Mouse (Mus musculus): Measurements from ENCODE around the gene Cdpf1. TPM values are rescaled to one million over a fixed set of nuclear protein-coding genes. Genes with fewer than 3 reads are reported as not detected.

Gene Cdpf1
- polyA plus RNA-seq, 1 experiment from 2014 or later, result 29.4 TPM

DNA sequence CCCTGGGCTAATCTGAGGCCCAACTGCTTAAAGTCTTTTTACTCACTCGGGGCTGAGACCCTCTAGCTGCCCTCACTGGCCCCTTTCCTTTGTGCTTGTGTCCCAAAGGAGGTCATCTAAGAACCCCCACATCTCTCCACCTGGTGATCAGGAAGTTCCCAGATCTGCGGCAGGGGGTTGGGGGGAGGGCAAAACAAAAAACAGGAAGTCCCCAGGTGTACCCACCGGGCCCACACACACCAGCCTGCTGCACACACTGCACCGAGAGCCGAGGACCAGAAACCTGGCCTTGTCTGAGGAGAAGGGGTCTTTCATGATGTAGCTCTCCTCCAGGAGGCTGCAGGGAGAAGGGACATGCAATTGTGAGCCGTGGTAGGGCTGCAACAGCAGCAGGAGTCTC lies 3.5 kb downstream of the Cdpf1 start:
- ATAC-seq (ENCODE audit: insufficient number of reproducible peaks, insufficient read depth, low FRiP score, low TSS enrichment, low read depth), result no peak
- Histone ChIP-seq H3K36me3 (no peaks in the 10 kb centered on the region), H3K27ac (no peak overlapping the region), H3K27me3 (no peaks in the 10 kb centered on the region), H3K4me1 (peaks cover 13% of the 10 kb centered on the region), H3K9ac (0 out of 2 replicates have a peak overlapping the region, but pooled peaks have one; percentile 2), H3K9me3 (no peaks in the 10 kb centered on the region), H3K4me2 (no peak overlapping the region), H3K4me3 (no peak overlapping the region)
- 75% methylated on average over 6 of the region's 6 CpGs for WGBS

DNA sequence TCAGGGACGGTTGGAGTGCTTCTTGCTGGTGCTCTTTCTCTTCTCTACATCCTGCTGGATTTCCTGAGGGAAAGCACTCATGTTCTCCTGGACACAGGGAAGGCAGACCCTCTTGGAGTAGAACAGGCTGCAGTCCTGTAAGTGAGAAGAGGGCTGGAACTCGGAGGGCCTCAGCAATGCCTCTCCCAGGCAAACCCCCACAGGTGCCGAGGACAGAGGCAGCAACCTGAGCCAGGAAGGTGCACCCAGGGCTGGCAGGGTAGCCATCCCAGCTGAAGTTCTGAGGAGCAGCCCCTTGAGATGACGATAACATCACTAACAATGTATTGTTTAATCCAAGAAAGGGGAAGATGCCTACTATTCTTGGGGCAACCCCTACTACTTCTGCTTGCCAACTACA lies 4.1 kb downstream of the Cdpf1 start:
- Histone ChIP-seq H3K4me1 (peaks cover 11% of the 10 kb centered on the region), H3K4me3 (no peak overlapping the region), H3K27me3 (no peaks in the 10 kb centered on the region), H3K4me2 (no peak overlapping the region), H3K36me3 (no peaks in the 10 kb centered on the region), H3K9me3 (no peaks in the 10 kb centered on the region), H3K27ac (no peak overlapping the region), H3K9ac (no peak overlapping the region)
- 78% methylated on average over 4 of the region's 4 CpGs for WGBS
- no peak for ATAC-seq (ENCODE audit: insufficient number of reproducible peaks, insufficient read depth, low FRiP score, low TSS enrichment, low read depth)

DNA sequence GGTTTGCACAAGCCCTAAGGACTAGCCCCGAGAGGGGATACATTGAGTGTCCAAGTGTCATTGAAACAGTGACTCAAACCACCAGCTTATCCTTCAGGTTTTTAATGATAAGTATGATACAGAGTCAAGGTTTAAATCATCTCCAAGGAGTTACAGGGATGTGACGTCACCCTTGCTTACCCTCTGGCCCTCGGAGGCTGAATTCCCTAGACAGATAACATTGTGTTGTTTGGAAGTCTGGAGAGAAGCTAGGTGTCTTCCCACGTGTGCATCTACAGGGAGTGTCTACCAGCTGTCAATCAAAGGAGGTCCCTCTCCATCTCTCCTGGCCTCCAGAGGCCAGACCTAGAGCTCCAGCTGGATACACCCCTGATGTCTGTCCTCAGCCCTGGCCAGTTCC lies 4.6 kb downstream of the Cdpf1 start:
- WGBS, result 74% methylated on average over 4 of the region's 4 CpGs

DNA sequence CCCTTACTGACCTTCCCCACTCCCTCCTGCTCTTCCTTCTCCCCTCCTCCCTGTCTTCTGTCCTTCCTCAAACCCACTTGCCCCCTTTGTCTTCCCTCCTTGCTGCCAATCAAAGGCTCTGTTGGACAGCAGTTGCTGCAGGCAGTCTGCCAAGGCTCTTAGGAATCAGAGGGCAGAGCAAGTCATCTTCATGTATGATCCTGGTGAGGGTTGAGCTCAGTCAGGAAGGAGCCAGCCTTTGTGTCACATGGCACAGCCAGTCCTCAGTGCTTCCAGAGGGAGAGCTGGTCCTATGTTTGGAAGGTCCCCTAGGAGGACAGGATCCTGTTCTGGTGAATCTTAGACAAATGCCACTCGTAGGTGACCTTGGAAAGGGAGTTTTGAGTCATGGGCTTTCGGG lies 8.6 kb downstream of the Cdpf1 start:
- H3K9ac ChIP-seq, result no peak overlapping the region
- no peak overlapping the region for H3K27ac ChIP-seq
- H3K9me3 ChIP-seq, result no peaks in the 10 kb centered on the region
- no peak overlapping the region for H3K4me2 ChIP-seq
- ATAC-seq (ENCODE audit: insufficient number of reproducible peaks, insufficient read depth, low FRiP score, low TSS enrichment, low read depth), result no peak
- 86% methylated on average over 2 of the region's 2 CpGs for WGBS
- no peak overlapping the region for H3K4me3 ChIP-seq
- H3K27me3 ChIP-seq, result no peaks in the 10 kb centered on the region
- H3K36me3 ChIP-seq, result no peaks in the 10 kb centered on the region
- H3K4me1 ChIP-seq, result no peaks in the 10 kb centered on the region

More for the DNA sequence above, 4.6 kb downstream of the Cdpf1 start:
- H3K9ac ChIP-seq, result no peak overlapping the region
- H3K27ac ChIP-seq, result no peak overlapping the region
- H3K36me3 ChIP-seq, result no peaks in the 10 kb centered on the region
- no peak overlapping the region for H3K4me2 ChIP-seq
- H3K9me3 ChIP-seq, result no peaks in the 10 kb centered on the region
- ATAC-seq (ENCODE audit: insufficient number of reproducible peaks, insufficient read depth, low FRiP score, low TSS enrichment, low read depth), result no peak
- no peaks in the 10 kb centered on the region for H3K27me3 ChIP-seq
- peaks cover 9% of the 10 kb centered on the region; the same call in 1 of the 2 replicates for H3K4me1 ChIP-seq
- no peak overlapping the region for H3K4me3 ChIP-seq

DNA sequence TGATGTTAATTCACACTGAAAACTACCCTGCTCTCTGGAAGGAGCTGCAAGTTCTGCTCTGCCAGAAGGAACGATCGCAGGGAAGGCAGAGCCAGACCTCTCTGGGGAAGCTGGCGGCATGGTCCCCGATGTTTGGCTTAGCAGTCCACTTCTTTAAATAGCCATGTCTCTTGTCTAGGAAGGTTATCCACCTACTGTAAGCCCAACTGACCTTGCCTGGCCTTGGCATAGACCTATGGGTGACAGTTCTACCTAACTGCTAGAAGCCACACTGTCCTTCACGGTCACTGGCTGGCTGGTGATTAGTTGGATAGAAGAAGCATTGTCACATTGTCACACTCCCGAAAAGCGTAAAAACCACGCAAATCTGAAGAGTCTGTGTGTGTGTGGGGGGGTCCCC lies 12.8 kb downstream of the Cdpf1 start:
- no peak overlapping the region for H3K4me3 ChIP-seq

DNA sequence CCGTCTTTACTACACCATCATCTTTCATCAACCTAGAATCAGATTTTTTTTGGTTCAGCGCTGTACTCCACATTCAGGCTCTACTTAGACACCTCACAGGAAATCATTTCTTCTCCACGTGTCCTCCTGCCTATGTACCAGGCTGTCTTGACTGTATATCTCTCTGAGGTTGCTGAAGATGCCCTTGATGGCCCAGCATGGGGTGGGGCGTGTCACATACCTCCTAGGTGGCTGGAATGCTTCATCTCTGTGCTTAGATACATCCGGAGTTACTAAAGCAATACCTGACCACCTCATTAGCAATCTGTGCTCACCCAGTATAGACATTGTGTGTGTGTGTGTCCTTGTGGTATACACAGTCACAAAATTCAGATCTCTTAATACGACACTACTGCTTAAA lies 16.0 kb downstream of the Cdpf1 start:
- ATAC-seq (ENCODE audit: insufficient number of reproducible peaks, insufficient read depth, low FRiP score, low TSS enrichment, low read depth), result no peak; the same call in 1 of the 2 replicates
- no peak overlapping the region for H3K9ac ChIP-seq
- no peaks in the 10 kb centered on the region for H3K9me3 ChIP-seq
- H3K4me1 ChIP-seq, result no peaks in the 10 kb centered on the region
- no peaks in the 10 kb centered on the region for H3K36me3 ChIP-seq
- H3K27ac ChIP-seq, result no peak overlapping the region
- 75% methylated on average over 6 of the region's 6 CpGs for WGBS
- H3K4me3 ChIP-seq, result no peak overlapping the region
- no peaks in the 10 kb centered on the region for H3K27me3 ChIP-seq
- H3K4me2 ChIP-seq, result no peak overlapping the region

More for the DNA sequence above, 12.8 kb downstream of the Cdpf1 start:
- no peak overlapping the region for H3K4me2 ChIP-seq
- H3K27me3 ChIP-seq, result no peaks in the 10 kb centered on the region
- ATAC-seq (ENCODE audit: insufficient number of reproducible peaks, insufficient read depth, low FRiP score, low TSS enrichment, low read depth), result no peak
- 93% methylated on average over 8 of the region's 8 CpGs for WGBS
- H3K36me3 ChIP-seq, result no peaks in the 10 kb centered on the region
- no peak overlapping the region for H3K9ac ChIP-seq
- no peak overlapping the region for H3K27ac ChIP-seq
- no peaks in the 10 kb centered on the region for H3K4me1 ChIP-seq
- H3K9me3 ChIP-seq, result no peaks in the 10 kb centered on the region

DNA sequence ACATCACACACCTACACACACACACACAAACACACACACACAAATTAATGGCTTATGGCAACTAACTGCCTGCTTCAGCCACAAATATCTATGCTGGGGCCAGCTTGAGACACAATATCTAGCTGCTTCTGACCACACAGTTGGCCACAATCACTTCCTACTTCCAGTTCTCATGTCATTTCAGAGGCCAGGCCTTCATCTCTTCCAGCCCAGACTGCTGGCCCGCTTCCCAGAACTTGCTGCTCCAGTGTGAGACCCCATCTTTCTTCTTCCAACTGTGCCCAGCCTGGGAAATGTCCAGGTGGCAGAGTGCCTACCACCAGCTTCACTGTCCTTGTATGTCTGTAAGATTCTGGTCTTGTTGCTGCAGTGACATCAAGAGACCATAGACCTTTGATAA lies 18.7 kb downstream of the Cdpf1 start:
- Histone ChIP-seq H3K27me3 (no peaks in the 10 kb centered on the region), H3K4me1 (no peaks in the 10 kb centered on the region), H3K27ac (no peak overlapping the region), H3K36me3 (no peaks in the 10 kb centered on the region), H3K9ac (no peak overlapping the region), H3K4me3 (no peak overlapping the region), H3K9me3 (no peaks in the 10 kb centered on the region), H3K4me2 (no peak overlapping the region)
- WGBS, result 93% methylated on average over 1 of the region's 1 CpGs
- ATAC-seq (ENCODE audit: insufficient number of reproducible peaks, insufficient read depth, low FRiP score, low TSS enrichment, low read depth), result no peak

DNA sequence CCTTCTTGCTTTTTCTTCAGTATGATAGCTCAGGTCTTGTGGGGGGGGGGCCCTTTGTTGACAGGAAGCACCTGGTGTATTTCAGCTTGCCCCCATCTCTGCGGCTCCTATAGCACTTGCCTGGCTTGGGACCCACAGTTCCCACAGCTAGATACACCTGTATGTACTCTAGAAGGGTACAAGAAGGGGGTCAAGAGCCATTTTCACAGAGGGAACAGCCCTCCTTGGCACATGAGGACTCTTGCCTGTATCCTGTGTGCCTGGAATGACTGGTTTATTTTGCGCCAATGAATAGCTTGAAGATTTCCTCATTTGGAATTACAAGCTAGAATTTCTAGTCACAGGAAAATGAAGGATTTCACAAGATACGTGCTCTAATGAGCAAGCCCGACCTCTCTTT lies 20.0 kb downstream of the Cdpf1 start:
- no peak overlapping the region for H3K27ac ChIP-seq
- no peak overlapping the region for H3K4me3 ChIP-seq
- no peak overlapping the region for H3K9ac ChIP-seq
- no peaks in the 10 kb centered on the region for H3K36me3 ChIP-seq
- ATAC-seq (ENCODE audit: insufficient number of reproducible peaks, insufficient read depth, low FRiP score, low TSS enrichment, low read depth), result no peak
- no peak overlapping the region for H3K4me2 ChIP-seq
- no peaks in the 10 kb centered on the region for H3K4me1 ChIP-seq
- 84% methylated on average over 4 of the region's 4 CpGs for WGBS
- H3K9me3 ChIP-seq, result no peaks in the 10 kb centered on the region
- no peaks in the 10 kb centered on the region for H3K27me3 ChIP-seq

DNA sequence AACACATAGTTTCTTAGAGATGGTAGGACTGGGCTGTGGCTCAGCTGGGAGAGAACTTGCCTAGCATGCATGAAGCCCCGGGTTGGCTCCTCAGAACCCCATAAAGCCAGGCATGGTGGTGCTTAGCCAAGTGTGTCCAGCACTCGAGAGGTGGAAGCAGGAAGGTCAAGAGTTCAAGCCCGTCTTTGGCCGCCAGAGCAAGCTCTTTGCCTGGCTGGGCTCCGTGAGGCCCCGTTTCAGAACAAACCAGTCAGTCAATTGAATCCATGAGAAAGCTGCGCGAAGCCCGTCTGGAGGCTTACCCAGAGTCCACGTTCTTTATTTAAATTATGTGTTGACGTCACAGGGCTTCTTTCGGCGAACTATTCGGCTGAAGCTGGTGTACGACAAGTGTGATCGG lies 22.9 kb downstream of the Cdpf1 start:
- H3K36me3 ChIP-seq, result no peaks in the 10 kb centered on the region
- ATAC-seq (ENCODE audit: insufficient number of reproducible peaks, insufficient read depth, low FRiP score, low TSS enrichment, low read depth), result no peak
- no peak overlapping the region for H3K9ac ChIP-seq
- WGBS, result 76% methylated on average over 16 of the region's 16 CpGs
- H3K27me3 ChIP-seq, result no peaks in the 10 kb centered on the region
- H3K27ac ChIP-seq, result no peak overlapping the region
- H3K4me1 ChIP-seq, result no peaks in the 10 kb centered on the region
- no peaks in the 10 kb centered on the region for H3K9me3 ChIP-seq
- no peak overlapping the region for H3K4me2 ChIP-seq
- no peak overlapping the region for H3K4me3 ChIP-seq

DNA sequence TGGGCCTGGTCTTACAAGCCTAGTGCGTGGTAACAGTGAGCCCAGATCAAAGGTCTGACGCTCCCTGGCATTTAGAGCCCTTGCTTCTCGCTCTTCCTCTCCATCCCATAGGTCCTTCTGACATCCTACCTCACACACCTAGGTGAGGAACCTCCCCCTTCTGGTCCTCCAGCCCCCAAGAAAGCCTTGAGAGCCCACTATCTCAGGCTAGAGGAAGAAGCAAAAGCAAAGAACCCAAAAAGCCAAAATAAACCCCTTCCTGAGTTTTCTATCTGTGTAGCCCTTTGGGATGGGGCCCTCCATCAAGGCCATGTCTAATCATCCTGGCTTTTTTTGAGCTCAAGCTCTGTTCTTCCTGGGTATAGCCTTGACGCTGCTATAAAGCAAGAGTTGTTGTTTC lies 23.4 kb downstream of the Cdpf1 start:
- Histone ChIP-seq H3K27ac (no peak overlapping the region), H3K4me1 (no peaks in the 10 kb centered on the region), H3K4me2 (no peak overlapping the region), H3K9ac (no peak overlapping the region), H3K27me3 (no peaks in the 10 kb centered on the region), H3K9me3 (no peaks in the 10 kb centered on the region), H3K36me3 (no peaks in the 10 kb centered on the region), H3K4me3 (no peak overlapping the region)
- WGBS, result 83% methylated on average over 4 of the region's 4 CpGs
- no peak for ATAC-seq (ENCODE audit: insufficient number of reproducible peaks, insufficient read depth, low FRiP score, low TSS enrichment, low read depth)

DNA sequence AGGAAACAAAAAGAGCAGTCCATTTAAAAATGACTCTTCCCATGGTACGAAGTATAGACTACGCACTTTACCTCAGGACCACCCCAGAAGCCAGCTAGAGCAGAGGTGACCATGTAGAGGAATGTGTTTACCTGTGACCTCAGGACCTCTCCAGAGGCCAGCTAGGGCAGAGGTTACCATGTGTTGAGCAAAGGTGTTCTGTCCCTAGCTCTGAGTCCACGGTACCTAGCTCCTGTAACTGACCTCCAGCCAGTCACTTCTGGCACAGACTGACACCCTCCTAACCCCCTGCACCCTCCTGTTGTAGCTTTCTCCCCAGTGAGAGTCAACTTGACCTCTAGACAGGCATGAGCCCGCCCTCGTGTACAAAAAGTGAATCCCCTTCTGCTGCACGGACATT lies 24.0 kb downstream of the Cdpf1 start:
- Histone ChIP-seq H3K27ac (no peak overlapping the region), H3K4me2 (no peak overlapping the region)
- WGBS, result 87% methylated on average over 6 of the region's 6 CpGs

DNA sequence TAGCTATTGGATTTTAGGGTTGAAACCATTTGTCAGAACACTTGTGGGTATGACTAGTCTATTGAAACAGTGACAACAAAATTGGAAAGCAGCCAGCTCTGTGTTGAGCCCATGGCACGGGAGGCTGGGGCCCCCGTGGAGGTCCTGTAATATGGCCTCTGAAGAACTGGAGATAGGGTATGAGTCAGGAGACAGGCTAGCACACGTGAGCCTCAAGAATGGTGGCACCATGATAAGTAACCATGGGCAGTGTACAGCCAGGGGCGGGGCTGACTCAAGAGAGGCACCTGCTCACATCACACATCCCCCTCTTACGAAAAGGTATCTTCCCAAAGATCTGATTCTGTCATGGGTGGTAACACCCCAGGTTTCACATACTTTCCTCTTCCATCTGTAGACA lies 24.8 kb downstream of the Cdpf1 start:
- 77% methylated on average over 5 of the region's 5 CpGs for WGBS
- Histone ChIP-seq H3K4me2 (no peak overlapping the region), H3K27me3 (no peaks in the 10 kb centered on the region), H3K4me3 (no peak overlapping the region), H3K36me3 (no peaks in the 10 kb centered on the region), H3K9me3 (no peaks in the 10 kb centered on the region), H3K4me1 (no peaks in the 10 kb centered on the region), H3K27ac (no peak overlapping the region), H3K9ac (no peak overlapping the region)
- ATAC-seq (ENCODE audit: insufficient number of reproducible peaks, insufficient read depth, low FRiP score, low TSS enrichment, low read depth), result no peak

More for the DNA sequence above, 24.0 kb downstream of the Cdpf1 start:
- H3K4me3 ChIP-seq, result no peak overlapping the region
- no peak overlapping the region for H3K9ac ChIP-seq
- no peaks in the 10 kb centered on the region for H3K4me1 ChIP-seq
- H3K36me3 ChIP-seq, result no peaks in the 10 kb centered on the region
- ATAC-seq (ENCODE audit: insufficient number of reproducible peaks, insufficient read depth, low FRiP score, low TSS enrichment, low read depth), result no peak
- H3K9me3 ChIP-seq, result no peaks in the 10 kb centered on the region
- no peaks in the 10 kb centered on the region for H3K27me3 ChIP-seq

DNA sequence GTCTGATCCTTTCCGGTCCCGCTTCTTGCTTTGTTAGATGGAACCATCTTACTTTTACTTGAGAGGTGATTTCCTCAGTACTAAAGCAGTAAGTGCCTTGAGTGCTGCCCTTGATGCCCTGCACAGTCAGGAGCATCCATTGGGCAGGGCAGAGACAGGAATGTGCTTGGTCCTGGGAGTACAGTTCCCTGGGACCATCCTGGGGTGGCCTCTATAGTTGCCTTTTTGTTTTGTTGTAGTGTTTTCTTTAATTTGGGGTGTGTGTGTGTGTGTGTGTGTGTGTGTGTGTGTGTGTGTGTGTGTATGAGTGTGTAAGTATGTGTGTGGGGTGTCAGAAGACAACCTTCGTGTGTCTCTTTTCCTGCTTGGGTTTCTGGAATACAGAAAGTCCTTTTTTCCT lies 27.2 kb downstream of the Cdpf1 start:
- H3K27me3 ChIP-seq, result no peaks in the 10 kb centered on the region
- H3K9me3 ChIP-seq, result no peaks in the 10 kb centered on the region
- no peaks in the 10 kb centered on the region for H3K36me3 ChIP-seq
- no peaks in the 10 kb centered on the region for H3K4me1 ChIP-seq
- WGBS, result 72% methylated on average over 3 of the region's 3 CpGs
- H3K27ac ChIP-seq, result no peak overlapping the region
- ATAC-seq (ENCODE audit: insufficient number of reproducible peaks, insufficient read depth, low FRiP score, low TSS enrichment, low read depth), result no peak
- no peak overlapping the region for H3K9ac ChIP-seq
- no peak overlapping the region for H3K4me3 ChIP-seq
- H3K4me2 ChIP-seq, result no peak overlapping the region
